Mouse (Mus musculus) MEL (cell line): ENCODE results near the gene Abce1.

Source experiments
- CTCF ChIP-seq, 3 experiments: IDR thresholded peaks in 2 of 3; conservative IDR thresholded peaks in 1 of 3; 2 replicates each; pipeline ENCODE4 v1.5.1; 2011 to 2012; ENCODE audit warnings: low read length in 3 of 3, low read depth in 2 of 3, mild to moderate bottlenecking in 2 of 3, improper control_type of control experiment in 1 of 3, inconsistent platforms in 1 of 3, mixed read lengths in 1 of 3, moderate library complexity in 1 of 3; ENCODE audit not compliant: control insufficient read depth in 1 of 3, insufficient read depth in 1 of 3, poor library complexity in 1 of 3, severe bottlenecking in 1 of 3
- EP300 ChIP-seq, 2 experiments: IDR thresholded peaks; 2 replicates each; pipeline ENCODE4 v1.6.1; 2011; ENCODE audit warnings: improper control_type of control experiment in 2 of 2, low read length in 2 of 2, low read depth in 1 of 2, mild to moderate bottlenecking in 1 of 2
- ETS1 ChIP-seq: IDR thresholded peaks from 2 replicates; pipeline ENCODE4 v1.6.1; 2012; ENCODE audit warnings: low read depth, mild to moderate bottlenecking, inconsistent platforms, low read length, improper control_type of control experiment, moderate library complexity
- HCFC1 ChIP-seq: IDR thresholded peaks from 2 replicates; pipeline ENCODE4 v1.6.1; 2012; ENCODE audit warnings: low read depth, mild to moderate bottlenecking, inconsistent platforms, low read length, improper control_type of control experiment, moderate library complexity
- MAZ ChIP-seq: IDR thresholded peaks from 2 replicates; pipeline ENCODE4 v1.6.1; 2012; ENCODE audit warnings: low read depth, mild to moderate bottlenecking, inconsistent platforms, low read length, improper control_type of control experiment
- MYC ChIP-seq: IDR thresholded peaks from 2 replicates; pipeline ENCODE4 v1.6.1; 2011; ENCODE audit warnings: low read depth, mild to moderate bottlenecking, low read length, improper control_type of control experiment, moderate library complexity
- NELFE ChIP-seq: IDR thresholded peaks from 2 replicates; pipeline ENCODE4 v1.6.1; 2011; ENCODE audit warnings: low read depth, low read length, improper control_type of control experiment
- POLR2A ChIP-seq, 2 experiments: IDR thresholded peaks; 2 replicates each; pipeline ENCODE4 v1.6.1; 2011 to 2012; ENCODE audit warnings: low read length in 2 of 2, mild to moderate bottlenecking in 2 of 2, control low read depth in 1 of 2, improper control_type of control experiment in 1 of 2, low read depth in 1 of 2, moderate library complexity in 1 of 2; ENCODE audit not compliant: control insufficient read depth in 1 of 2, insufficient read depth in 1 of 2, poor library complexity in 1 of 2
- SIN3A ChIP-seq: IDR thresholded peaks from 2 replicates; pipeline ENCODE4 v1.6.1; 2012; ENCODE audit warnings: low read length, improper control_type of control experiment, inconsistent platforms
- TAL1 ChIP-seq: IDR thresholded peaks from 2 replicates; pipeline ENCODE4 v1.6.1; 2012; ENCODE audit warnings: mild to moderate bottlenecking, inconsistent platforms, low read length, moderate library complexity, mixed read lengths
- TCF12 ChIP-seq: IDR thresholded peaks from 2 replicates; pipeline ENCODE4 v1.6.1; 2014; ENCODE audit warnings: low read depth, mild to moderate bottlenecking, inconsistent platforms, low read length, improper control_type of control experiment, moderate library complexity
- UBTF ChIP-seq: IDR thresholded peaks from 2 replicates; pipeline ENCODE4 v1.6.1; 2012; ENCODE audit warnings: low read depth, mild to moderate bottlenecking, inconsistent platforms, low read length, improper control_type of control experiment, moderate library complexity, borderline replicate concordance; ENCODE audit not compliant: insufficient read depth
- ZNF384 ChIP-seq: IDR thresholded peaks from 2 replicates; pipeline ENCODE4 v1.6.1; 2012; ENCODE audit warnings: low read depth, mild to moderate bottlenecking, inconsistent platforms, low read length, improper control_type of control experiment

- TF ChIP-seq TAL1 (no peak), SIN3A (no peak), POLR2A (IDR thresholded peaks at IDR 0.05; ENCODE audit: control insufficient read depth in 1 of 2, insufficient read depth in 1 of 2, low read depth in 1 of 2, low read length in 2 of 2, poor library complexity in 1 of 2) (no peak), MYC (no peak), EP300 (IDR thresholded peaks at IDR 0.05; ENCODE audit: low read depth in 1 of 2, low read length in 2 of 2) (no peak), CTCF (IDR thresholded peaks at IDR 0.05 in 2 of 3, conservative IDR thresholded peaks at IDR 0.05 in 1 of 3; ENCODE audit: control insufficient read depth in 1 of 3, insufficient read depth in 1 of 3, low read depth in 2 of 3, low read length in 3 of 3, poor library complexity in 1 of 3, severe bottlenecking in 1 of 3) (no peak), HCFC1 (no peak), ETS1 (no peak), TCF12 (no peak), NELFE (no peak), MAZ (no peak), ZNF384 (no peak), UBTF (no peak)
Measured at GRCm38 (mm10) chr8:79748171-79748570, 36.6 kb upstream of the Abce1 start.
